Mouse (Mus musculus): Measurements from ENCODE around the gene Rps6kc1.

Rps6kc1 gene

DNA sequence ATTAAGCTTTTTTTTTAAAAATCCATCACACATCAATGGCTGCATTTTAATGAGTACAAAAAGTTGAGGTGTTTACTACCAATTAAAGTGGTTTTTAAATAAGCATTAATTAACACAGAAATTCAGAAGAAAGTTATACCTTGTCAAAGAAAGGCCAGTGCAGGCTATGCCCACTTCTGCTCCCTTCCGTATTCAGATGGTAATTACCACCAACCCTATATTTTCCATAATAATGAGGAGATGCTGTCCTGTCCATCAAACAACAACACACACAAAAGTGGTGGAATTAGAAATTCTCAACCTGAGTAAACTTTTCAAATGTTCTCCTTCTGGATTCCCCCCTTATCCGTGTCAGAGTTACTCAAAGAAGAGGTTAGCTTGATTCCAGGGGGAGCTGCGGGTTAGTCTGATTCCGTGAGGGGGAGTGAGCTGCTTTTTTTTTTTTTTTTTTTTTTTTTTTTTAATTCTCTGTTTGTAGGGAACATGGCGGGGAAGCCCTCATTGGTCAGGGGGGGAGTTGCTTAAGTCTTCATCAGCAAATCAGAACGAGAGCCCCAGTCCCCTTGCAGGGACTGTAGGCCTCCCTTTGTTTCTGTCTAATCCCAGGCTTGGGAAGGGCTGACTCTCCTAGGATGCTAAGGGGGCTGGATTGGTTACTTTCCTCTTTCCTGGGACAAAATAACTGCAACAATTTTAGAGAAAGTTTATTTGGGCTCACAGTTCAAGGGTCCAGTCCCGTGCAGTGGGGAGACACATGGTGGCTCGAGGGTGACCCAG, 159.6 kb downstream of the Rps6kc1 start:
- no peak for DNase-seq

DNA sequence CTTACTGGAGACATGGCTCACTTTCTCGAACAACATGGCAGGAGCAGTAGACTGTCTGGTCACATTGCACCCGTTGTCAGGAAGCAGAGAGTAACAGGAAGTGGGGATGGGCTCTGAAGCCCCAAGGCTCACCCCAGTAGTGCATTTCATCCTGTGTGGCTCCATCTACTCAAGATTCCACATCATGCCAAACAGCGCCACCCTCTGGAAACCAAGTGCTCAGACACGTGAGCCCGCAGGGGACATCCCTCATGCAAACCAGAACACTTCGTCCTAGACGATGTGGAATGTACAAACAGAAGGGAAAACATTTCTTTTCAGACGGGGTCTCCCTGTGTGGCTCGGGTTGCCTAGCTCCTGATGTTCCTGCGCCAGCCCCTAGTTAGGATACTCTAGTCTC, 162.6 kb downstream of the Rps6kc1 start:
- no peak for DNase-seq

DNA sequence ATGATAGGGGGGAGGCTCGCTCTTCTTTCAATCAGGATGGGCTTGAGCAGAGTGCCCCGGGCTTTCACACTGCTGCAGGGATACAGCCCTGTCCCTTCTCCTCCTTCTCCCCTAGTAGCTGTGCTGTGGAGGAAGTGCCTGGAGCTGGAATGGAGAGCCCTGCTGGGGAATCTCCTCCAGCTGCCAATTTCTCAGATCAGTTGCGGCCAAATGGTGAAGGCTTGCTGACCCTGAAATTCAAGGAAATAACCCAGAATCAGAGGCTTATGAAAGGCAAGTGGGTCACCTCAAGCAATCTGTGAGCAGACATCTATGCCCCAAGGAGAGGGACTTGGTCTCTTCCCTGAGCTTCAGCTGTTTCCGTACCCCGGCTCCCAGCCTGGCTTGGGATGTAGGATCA, 170.1 kb downstream of the Rps6kc1 start:
- DNase-seq, result no peak

DNA sequence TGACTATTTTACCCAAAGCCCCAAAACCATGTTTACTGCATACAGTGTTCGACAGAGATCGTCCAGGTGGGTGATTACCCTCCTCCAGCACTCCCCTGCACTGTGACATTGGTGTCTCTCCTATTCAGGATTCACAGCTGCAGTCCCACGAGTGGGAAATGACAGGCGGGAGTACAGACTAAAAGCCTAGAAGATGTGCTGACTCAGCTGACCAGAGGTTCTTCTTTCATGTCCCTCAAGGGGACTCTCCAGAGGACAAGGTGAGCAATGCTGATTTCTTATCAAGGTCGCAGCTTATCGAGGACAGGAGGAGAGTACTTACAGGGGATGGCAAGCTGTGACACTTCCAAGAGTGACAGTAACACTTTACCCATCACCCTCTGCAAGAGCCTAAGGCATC, 178.8 kb downstream of the Rps6kc1 start:
- no peak for DNase-seq

DNA sequence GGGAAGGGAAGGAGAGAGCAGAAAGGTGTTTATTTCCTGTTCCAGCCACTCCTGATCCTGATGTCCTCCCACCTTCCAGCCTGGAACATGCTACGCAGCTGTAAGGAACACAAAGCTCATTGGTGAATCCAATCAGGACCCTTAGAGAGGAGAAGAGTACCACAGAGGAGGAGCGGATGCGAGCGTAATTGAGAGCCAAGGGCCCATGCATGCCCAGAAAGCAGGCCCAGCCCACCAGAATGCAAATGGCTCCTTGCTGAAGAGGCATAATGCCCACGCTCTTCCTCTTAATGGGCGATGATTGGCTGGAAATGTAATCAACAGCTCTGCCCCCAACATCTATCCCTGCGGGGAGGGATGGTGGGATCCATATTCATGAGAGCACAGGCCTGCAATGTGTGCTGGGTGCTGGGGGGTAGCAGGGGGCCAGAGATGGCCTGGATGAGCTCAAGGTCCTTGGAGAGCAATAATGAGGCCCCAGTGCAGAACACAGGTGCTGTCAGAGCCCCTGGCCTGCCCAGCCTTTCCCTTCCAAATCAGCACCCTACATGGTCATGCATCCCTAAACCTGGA, 182.0 kb downstream of the Rps6kc1 start:
- DNase-seq, result no peak

DNA sequence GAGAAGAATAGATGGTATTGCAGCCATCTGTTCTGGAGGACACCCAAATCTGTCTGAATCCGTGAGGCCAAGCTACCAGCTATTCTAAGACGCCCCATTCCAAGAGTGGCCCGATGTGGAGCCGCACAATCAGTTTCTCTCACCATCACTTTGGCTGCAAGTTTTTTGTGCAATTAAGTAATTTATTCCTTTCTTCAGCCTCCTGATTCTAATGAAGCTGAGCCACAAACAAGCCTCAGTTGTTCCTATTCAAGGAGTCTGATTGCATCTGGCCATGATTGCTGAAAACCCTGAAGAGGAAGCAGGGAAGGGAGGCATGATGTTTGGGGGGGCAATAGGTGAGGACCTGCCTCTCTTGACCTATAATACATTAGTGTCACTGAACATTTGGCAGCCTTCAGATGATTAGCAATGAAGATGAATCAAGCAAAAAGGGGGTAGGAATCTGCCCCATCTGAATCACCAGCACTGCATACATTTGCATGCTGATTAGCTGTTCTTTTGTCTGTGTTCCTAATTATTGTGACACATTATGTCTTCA, 183.4 kb downstream of the Rps6kc1 start:
- no peak for DNase-seq

DNA sequence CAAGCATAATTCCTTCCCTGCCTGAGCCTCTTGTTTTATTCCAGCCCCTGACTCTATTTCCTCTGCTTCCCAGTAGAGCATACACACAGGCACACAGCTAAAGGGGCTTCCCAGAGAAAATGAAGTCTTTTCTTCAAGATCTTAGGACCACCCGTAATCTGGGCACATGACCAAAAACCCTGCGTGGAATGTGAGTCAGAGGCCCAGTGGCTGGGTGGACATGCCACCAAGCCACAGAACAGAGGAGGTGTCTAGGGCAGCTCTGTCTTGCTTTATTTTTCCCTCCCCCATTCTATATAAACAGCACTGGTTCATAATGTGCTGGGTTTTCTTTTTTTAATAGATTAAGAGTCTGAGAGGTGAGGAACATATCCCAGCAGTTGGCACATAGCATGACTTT, 184.2 kb downstream of the Rps6kc1 start:
- no peak for DNase-seq

DNA sequence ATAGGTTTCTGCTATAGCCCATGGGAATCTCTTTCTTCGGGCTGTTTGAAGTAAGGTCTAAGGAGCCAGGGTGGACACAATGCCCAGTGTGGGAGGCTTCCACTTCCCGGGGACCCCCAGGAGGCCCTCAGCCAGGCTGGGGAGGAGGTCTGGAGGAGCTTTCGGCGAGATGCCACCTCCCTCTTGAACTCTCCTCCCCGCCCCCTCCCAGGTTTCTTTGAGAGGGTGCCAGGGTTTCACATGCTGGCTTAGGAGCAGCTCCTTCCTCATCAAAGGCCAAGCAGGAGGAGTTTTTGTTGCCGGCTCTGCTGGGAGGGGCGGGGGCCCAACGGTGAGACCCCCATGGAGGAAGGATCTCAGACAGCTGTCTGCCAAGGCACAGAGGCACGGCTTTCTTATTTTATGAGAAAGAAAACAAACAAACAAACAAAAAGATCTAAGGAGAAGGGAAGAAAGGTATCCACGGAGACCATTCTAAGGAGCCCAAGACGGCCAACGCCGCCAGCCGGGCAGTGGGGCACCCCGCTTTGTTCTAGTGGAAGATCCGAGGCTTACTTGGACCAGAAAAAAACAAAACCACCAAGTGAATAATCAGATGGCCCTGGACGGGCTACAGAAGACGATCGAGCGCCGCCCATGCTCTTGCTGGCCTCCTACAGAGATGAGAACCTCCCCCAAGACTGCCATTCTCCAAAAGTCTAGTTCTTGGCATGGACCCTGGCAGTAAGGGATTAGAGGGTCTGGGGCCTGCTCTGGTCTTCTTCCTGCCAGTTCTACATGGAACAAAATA, 186.8 kb downstream of the Rps6kc1 start:
- no peak for DNase-seq

DNA sequence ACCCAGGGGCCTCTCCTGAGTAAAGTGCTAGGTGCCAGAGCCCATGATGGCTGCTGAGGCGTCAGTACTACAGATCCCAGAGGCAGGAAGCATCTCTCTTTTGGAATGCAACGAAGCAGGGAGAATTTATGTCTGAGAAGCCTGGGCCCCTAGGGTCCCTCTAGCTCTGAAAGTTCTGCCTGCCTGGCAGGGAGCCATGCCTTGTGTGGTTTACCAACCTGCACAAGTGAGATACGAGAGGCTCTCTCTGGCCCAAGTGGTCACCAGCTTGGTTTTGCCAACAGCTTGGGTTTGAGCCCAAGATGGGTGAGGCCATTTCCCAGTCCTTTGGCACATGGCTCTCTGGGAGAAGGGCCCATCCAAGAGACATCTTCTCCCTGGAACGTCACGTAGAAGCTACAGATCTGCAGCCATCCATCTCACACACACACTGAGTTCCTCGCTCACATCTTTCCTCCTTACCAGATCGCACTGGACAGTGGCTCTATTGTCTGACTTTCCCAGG, 187.6 kb downstream of the Rps6kc1 start:
- DNase-seq, result no peak

DNA sequence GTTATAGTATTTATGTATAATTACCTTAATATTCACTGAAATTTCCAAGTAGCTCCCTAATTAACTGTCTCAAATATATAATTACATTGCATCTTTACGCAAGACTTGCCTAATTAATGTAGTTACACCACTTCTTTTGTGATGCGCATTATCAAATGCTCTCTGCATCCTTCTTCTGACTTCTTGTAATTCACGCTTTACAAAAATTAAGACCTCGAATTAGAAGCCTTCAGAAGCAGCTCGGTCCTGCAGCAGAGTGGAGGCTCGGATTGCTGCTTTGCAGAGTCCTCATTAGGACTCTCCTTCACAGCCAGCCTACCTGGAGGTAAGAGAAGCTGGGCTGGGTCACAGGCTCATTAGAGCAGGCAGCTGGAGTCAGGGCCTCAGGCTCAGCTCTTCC, 197.7 kb downstream of the Rps6kc1 start:
- no peak for DNase-seq

DNA sequence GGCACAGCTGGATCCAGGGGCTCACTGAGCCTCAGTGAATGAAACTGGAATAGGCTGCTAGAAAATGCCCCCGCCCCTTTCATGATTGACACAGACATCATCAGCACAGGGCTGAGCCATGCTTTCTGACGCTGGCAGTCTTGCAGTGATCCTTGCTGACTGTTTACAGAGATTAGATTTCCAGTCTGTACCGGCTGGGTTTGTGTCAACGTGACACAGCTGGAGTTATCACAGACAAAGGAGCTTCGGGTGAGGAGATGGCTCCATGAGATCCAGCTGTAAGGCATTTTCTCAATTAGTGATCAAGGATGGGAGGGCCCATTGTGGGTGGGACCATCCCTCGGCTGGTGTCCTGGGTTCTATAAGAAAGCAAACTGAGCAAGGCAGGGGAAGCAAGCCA, 214.0 kb downstream of the Rps6kc1 start:
- no peak for DNase-seq

DNA sequence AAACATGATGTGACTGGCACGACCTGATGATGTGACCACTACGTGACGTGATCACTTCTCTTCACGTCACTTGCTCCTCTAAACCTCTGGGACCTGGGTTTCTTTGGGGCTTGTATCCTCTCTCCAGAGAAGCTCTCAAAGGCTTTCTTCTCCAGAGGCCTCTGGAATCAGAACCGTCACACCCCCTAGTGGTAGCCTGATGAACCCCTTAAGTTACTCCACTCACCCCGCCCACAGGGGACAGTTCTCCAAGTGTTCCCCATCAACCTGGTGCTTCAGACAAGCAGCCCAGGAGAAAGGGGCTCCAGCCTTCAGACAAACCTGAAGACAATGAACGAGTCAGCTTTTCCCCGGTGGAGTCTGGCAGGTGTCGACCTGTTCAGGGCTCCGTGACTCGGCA, 216.0 kb downstream of the Rps6kc1 start:
- no peak for DNase-seq

DNA sequence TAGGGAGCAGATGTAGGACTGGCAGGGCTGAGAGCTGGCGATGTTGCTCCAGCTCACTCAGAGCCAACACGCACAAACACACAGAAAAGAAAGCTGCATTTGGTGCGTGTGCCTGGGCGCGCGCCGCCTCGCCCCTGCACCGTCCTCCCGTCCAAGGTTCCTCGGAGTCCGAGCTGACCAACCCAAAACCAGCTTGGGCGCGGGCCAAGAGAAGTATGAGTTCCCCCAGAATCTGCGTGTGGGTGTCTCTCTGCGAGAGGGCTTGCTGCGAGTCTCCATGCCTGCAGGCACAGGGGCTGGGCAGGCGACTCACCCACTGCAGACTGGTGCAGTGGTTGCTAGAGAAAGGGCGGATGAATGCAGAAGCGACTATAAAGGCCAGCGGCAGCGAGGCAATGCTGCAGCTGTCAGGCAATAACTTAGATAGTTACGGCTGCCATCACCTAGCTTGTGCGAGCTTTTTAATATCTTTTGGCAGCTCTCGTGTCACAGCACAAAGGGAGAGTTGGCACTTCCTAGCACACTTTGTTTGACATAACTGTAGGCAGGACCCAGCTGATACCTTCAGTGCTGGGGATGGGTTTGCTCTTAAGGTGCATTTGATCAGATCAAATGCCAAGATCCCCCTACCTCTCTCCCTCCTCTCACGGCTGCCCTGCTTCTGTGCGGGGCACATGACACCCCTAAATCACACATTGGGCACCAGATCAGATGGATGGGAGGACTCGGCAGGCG, 220.9 kb downstream of the Rps6kc1 start:
- DNase-seq, result no peak

DNA sequence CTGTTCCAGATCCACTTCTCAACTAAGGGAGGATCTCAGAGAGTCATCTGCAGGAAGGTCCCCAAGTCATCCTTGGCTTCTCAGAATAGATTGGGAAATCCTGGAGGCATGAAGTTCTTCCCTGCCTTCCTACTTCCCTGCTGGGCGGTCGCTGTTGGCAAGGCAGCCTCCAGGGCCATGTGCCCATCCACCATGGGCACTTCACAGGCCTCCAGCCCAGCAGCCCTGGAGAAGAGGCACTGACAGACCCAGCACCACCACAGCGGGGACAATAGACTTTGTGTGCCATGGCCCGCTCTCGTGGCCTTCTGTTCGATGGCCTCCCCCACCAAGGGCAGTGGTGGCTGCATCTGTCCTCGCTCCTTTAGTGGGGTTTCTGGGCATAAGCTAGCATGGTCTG, 228.5 kb downstream of the Rps6kc1 start:
- no peak for DNase-seq

DNA sequence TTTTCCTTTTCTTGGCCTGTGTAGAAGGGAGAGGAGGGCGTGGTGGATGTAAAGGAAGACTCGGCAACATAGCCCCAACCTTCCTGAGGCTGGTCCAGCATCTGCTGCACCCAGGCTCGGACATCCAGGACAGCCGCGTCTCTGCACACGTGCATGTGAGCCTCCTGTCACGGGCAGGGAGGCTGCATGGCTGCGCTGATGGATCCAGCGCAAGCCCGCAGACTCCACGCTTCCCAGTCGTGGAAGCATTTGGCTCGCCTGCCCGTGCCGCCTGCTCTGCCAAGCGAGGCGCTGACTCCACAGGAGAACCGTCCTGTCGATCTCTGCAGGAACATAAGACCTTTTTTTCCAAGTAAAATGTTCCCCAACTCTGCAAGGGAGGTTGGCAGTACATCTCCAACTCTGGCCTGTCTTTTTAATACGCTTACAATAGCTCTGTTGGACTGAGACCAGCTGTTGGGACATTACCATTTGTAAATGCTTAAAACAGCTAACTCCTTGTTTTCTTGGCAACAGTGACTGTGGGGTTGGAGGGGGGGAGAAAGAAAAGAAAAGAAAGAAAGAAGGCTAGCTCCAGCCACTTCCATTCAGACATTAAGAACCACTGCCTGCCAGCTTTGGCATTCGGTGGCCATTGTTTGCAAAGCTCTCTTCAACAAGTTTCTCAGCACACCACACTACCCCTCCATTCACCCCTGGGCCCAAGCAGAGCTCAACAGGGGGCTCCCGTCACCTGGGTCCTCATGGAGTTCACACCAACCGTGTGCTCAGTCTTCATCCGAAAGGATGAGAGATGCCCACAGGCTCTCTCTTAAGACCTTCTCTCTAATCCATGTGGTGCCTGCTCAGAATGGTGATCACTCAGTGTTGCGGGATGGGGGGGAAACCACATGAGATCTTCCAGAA, 229.3 kb downstream of the Rps6kc1 start:
- no peak for DNase-seq

DNA sequence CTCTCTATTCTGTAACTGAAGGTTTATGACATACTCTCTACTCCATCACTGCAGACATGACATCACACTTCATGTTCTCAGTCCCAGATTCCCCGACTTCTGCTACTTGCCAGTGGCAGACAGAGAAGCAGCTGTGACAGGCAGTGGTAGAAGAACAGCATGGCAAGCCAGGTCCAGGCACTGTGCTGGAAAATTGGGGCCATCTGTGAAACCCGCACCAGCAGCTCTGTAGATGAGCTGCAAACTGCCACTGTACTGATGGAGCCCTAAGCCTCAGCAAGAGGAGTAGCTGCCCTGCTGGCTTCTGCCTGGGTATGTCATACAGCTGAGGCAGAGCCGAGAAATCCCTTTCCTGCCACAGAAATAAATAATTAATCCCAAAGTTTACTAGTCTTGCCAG, 236.1 kb downstream of the Rps6kc1 start:
- no peak for DNase-seq

DNA sequence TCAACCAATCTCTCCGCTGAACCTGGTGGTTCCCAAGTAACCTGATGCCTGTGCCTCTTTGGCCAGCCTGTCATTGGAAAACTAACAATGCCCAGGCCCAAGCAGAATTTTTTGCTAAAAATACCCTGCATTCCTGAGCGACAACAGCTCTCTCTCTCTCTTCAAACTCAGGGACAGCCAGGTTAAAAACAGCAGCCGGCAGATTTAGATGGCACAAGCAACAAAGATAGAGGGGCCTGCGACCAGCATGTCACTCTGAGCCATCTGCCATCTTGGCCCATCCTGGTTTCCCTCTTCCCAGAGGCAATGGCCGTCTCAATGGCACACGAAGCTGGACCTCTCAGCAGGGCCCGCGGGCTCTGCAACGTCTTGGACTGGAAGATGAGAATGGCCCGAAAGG, 242.5 kb downstream of the Rps6kc1 start:
- DNase-seq, result peak; percentile 93

DNA sequence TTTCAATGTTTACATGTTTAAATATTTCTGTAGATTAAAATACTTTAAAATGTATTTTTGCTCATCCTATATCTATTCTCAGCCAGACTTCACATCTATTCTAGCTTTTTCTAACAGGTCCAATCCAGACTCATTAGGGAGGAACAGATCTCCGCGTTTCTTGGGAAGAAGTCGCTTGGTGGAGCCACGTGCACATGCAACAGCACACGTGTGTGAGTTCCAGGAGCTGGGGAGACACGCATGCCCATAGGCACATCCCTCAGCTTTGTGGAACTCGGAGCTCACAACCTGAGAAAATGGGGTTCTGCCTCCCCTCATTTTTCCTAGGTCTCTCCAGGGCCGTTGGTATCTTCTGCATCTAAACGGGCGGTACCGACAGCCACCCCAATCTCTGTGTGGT, 243.7 kb downstream of the Rps6kc1 start:
- DNase-seq, result no peak

DNA sequence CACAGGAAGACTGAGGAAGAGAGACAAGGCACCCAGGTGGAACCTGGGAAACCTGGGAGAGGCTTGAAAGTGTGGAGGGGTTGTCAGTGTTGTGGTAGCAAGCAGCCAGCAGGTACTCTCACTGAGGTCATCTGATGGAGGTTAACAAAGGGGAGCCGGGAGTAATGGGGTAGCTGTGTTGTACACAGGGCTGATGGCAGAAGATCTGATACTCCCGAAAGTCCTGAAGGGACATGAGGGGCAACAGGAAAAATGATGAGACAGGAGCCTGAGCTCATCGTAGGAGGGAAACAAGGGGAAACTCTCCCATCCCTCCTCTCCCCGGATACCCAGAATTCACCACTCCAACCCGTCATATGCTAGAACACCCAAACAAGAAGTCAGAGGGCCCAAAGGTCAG, 244.2 kb downstream of the Rps6kc1 start:
- peak; percentile 51 for DNase-seq

DNA sequence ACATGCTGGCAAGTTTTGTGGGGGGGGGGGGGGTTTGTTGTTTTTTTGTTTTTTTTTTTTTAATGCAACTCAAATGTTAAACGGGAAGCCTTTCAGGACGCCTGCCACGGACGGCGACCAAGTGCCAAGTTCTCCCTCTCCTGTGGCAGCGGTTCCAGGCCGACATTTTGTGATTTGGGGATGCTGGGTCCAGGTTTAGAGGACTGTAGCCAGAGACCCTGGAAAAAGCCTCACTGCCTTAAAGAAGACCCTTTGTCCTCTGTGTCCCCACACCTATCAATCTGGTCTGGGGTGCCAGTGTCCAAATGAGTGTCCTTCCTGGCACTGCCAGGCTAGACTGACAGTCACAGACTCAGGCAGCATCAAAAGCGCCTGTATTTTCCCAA, 246.1 kb downstream of the Rps6kc1 start:
- no peak for DNase-seq

DNA sequence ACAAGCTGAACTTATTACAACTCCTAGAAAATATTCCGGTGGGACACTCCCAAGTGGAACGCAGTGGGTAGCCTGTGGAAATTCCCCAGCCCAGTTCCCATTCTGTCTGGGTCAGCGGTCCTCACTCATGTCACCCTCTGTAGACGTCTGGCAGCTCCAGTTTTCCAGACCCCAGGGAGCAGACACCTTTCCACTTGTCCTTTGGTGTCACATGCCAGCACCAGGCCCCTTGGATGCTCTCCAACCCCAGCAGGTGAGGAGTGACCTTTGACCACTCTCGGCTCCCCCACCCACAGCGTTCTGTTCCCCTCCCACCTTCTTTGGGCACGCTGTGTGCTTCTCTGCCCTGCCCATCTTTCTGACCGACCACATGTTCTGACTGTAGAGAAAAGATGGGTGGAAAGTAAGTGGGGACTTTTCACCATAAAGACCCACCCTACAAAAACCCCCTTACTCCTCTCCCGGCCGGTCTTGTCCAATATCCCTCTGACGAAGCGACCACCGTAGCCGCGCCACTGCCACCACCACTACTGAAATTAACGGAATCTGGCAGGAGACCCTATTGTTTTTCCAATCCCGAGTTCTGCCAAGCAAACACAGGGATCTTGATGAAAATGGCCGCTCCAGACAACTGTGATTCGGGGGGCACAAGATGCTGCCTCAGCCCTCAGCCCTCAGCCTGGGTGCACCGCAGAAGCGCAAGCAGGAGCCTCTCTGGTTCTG, 246.6 kb downstream of the Rps6kc1 start:
- DNase-seq, result peak; percentile 89
